Mouse (Mus musculus) cerebellum, adult 2 months (tissue): ENCODE measurements around the gene Gm49388.

Source experiments
- CTCF ChIP-seq: fragments of 200-500 bp; IDR thresholded peaks from 2 replicates; pipeline ENCODE4 v1.5.1; 2011; ENCODE audit warnings: low read depth, mild to moderate bottlenecking, control low read depth, low read length, moderate library complexity, borderline replicate concordance; ENCODE audit not compliant: insufficient read depth
- POLR2A ChIP-seq: fragments of 200-500 bp; IDR thresholded peaks from 2 replicates; pipeline ENCODE4 v1.6.1; 2011; ENCODE audit warnings: low read length, control low read depth, borderline replicate concordance; ENCODE audit not compliant: insufficient read depth

DNA sequence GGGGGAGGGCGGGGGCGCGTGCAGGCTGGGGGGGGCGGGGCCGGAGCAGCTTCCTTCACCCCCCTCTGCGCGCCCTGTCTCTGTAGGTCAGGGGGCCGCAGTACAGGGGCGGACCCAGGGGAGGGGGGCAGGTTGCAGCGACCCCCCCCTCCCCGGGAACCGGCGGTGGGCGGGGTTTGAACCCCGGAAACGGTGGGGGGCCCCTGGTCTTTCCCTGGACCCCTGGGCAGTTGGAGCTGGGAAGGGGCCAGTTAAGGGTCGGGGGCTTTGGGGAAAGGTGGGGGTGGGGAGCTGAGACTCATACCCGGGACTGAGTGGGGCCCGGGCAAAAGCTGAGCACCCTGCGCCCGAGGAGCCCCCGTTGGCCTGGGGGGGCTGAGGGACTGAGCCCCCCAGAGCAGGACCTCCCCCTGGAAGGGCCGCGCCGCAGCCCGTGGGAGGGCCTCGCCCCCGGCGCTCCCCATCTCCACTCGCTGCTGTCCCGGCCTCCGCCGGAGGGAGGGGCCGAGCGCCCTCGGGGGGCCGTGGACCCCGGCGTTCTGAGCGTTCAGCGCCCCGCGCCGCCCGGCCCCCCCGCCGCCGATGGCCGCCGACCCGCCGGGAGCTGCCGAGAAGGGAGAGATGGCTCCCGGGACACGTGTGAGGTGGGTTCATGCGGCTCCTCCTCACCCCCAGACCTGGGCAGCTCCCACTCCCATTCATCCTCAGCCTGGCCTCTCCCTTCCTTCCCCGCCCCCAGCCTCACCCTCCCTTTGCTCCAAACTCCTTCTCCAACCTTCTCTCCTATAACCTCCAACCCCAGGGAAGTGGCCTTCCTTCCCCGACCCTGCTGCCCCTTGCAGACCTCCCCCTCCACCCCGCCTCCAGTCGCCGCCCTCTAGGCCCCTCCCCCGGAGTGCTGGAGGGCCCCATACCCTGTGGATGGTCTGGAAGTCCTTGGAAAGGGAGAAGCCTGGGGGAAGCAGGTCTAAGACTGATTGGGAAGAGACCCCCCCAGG lies 38.6 kb upstream of the Gm49388 start:
- no peak for TF ChIP-seq CTCF
- TF ChIP-seq POLR2A = no peak
